Mouse (Mus musculus) lung, embryonic 15.5 days (tissue): Measurements from ENCODE around the gene Arid1b. TPM values are rescaled to one million over a fixed set of nuclear protein-coding genes. Genes with fewer than 3 reads are reported as not detected.
A peak's percentile ranks its signal among the peaks of the same experiment; 100 is the strongest.

Source experiments
- ATAC-seq: fragments of 200-750 bp; cut with Nextera tagmentation; 2 replicates; pipeline ENCODE4 v1.8.0; 2017; ENCODE audit warnings: moderate number of reproducible peaks, borderline replicate concordance; ENCODE audit not compliant: low FRiP score, low TSS enrichment; ENCODE audit errors: extremely low read depth
- H3K27ac ChIP-seq: fragments of 300-500 bp; sonication (generic); 2 replicates; pipeline ENCODE4 v1.5.1; 2015; ENCODE audit warnings: moderate library complexity, mild to moderate bottlenecking, inconsistent platforms
- H3K27me3 ChIP-seq: fragments of 300-500 bp; sonication (generic); 2 replicates; pipeline ENCODE4 v1.6.1; 2015; ENCODE audit warnings: inconsistent platforms
- H3K36me3 ChIP-seq: fragments of 300-500 bp; sonication (generic); 2 replicates; pipeline ENCODE4 v1.6.1; 2015; ENCODE audit warnings: inconsistent platforms
- H3K4me1 ChIP-seq: fragments of 300-500 bp; sonication (generic); 2 replicates; pipeline ENCODE4 v1.6.1; 2015; ENCODE audit warnings: inconsistent platforms
- H3K4me2 ChIP-seq: fragments of 300-500 bp; sonication (generic); 2 replicates; pipeline ENCODE4 v1.6.1; 2015; ENCODE audit warnings: inconsistent platforms, mild to moderate bottlenecking, moderate library complexity
- H3K4me3 ChIP-seq: fragments of 300-500 bp; sonication (generic); 2 replicates; pipeline ENCODE4 v1.5.1; 2015; ENCODE audit warnings: mild to moderate bottlenecking, inconsistent platforms
- H3K9ac ChIP-seq: fragments of 300-500 bp; sonication (generic); 2 replicates; pipeline ENCODE4 v1.6.1; 2015; ENCODE audit warnings: inconsistent platforms
- H3K9me3 ChIP-seq: fragments of 300-500 bp; sonication (generic); 2 replicates; pipeline ENCODE4 v1.6.1; 2016; ENCODE audit warnings: inconsistent platforms
- WGBS: fragments of 180-500 bp; shearing (Covaris S2); methylation state at CpG from one replicate; pipeline ENCODE4 v1.1.7; 2015; 5-methylcytosine and 5-hydroxymethylcytosine counted together
- polyA plus RNA-seq: library from polyadenylated mRNA; unstranded; fragments of >200 nt; fragmentation: Nextera tagmentation; extraction: Ambion mirVana; gene quantifications from 2 replicates; pipeline ENCODE4 v1.2.1, GENCODE M21; 2015

Gene Arid1b
- polyA plus RNA-seq, 1 experiment from 2014 or later: 10.5 TPM

DNA sequence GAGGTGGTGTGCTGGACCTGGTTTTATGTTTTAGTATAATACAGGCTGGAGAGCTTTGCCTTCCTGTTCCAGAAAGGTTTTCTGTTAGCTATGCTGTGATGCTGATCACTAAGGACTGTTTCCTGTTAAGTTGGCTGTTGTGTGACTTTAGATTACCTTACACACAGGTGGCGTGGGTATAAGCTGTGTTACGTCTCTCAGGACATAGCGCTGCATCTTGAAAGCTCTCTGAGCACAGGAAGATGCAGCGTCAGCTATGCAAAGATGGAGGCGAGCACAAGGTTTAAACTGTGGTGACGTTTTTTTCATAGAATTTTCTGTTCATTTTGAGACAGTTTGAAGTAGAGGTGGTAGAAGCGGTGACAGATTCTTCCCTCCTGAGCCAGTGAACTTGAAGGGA, 174.5 kb downstream of the Arid1b start:
- H3K27me3 ChIP-seq: no peaks in the 10 kb centered on the region
- H3K36me3 ChIP-seq: no peaks in the 10 kb centered on the region
- no peak overlapping the region for H3K4me2 ChIP-seq
- H3K27ac ChIP-seq: no peak overlapping the region
- H3K9ac ChIP-seq: no peak overlapping the region
- no peaks in the 10 kb centered on the region for H3K9me3 ChIP-seq
- peaks cover 11% of the 10 kb centered on the region for H3K4me1 ChIP-seq
- ATAC-seq: no peak
- WGBS: 86% methylated on average over 7 of the region's 7 CpGs
- no peak overlapping the region for H3K4me3 ChIP-seq

DNA sequence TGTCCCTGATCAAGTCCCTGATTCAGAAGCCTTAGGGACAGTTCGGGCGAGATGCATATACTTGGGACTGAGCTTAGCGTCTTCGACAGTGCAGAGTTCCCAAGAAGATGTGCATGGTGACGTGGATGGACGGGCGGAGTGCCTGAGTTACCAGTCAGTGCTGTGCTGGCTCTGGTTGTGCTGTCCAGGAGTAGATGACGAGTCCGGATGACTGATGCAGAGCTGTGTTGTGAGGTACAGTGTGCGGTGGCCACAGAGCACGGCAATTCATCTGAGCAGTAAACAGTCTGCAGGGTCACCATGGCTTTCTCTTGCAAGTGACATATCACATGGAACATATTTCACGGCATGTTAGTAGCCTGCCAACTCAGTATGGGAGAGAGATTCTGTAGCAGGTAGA, 176.2 kb downstream of the Arid1b start:
- no peaks in the 10 kb centered on the region for H3K9me3 ChIP-seq
- H3K36me3 ChIP-seq: no peaks in the 10 kb centered on the region
- H3K4me1 ChIP-seq: 0 out of 2 replicates have a peak, but pooled peaks cover 9% of the 10 kb centered on the region
- ATAC-seq: no peak
- no peak overlapping the region for H3K4me2 ChIP-seq
- no peak overlapping the region for H3K4me3 ChIP-seq
- H3K9ac ChIP-seq: no peak overlapping the region
- no peaks in the 10 kb centered on the region for H3K27me3 ChIP-seq
- 87% methylated on average over 12 of the region's 12 CpGs for WGBS
- no peak overlapping the region for H3K27ac ChIP-seq

DNA sequence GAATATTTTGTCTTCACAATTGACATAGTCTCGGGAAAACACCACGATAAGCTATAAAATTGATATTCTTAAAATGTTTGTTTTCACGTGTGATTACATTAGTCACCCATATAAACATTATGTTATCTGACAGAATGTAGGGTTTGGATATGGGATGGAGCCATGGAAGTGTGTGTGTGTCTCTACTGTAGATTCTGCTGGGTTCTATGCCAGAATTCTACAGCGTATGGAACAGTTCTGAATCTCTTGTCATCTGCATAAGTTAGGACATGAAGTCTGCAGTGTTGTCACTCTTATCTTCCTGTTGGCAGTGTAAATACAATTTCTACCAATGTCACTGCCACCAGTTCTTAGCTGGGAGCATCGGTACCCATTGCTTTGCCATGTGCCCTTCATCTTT, 177.3 kb downstream of the Arid1b start:
- WGBS: 70% methylated on average over 5 of the region's 5 CpGs
- ATAC-seq: no peak
- H3K36me3 ChIP-seq: no peaks in the 10 kb centered on the region
- no peaks in the 10 kb centered on the region for H3K27me3 ChIP-seq
- no peak overlapping the region for H3K4me3 ChIP-seq
- H3K4me2 ChIP-seq: no peak overlapping the region
- 0 out of 2 replicates have a peak, but pooled peaks cover 12% of the 10 kb centered on the region for H3K4me1 ChIP-seq
- H3K9ac ChIP-seq: no peak overlapping the region
- H3K9me3 ChIP-seq: no peaks in the 10 kb centered on the region
- H3K27ac ChIP-seq: no peak overlapping the region

DNA sequence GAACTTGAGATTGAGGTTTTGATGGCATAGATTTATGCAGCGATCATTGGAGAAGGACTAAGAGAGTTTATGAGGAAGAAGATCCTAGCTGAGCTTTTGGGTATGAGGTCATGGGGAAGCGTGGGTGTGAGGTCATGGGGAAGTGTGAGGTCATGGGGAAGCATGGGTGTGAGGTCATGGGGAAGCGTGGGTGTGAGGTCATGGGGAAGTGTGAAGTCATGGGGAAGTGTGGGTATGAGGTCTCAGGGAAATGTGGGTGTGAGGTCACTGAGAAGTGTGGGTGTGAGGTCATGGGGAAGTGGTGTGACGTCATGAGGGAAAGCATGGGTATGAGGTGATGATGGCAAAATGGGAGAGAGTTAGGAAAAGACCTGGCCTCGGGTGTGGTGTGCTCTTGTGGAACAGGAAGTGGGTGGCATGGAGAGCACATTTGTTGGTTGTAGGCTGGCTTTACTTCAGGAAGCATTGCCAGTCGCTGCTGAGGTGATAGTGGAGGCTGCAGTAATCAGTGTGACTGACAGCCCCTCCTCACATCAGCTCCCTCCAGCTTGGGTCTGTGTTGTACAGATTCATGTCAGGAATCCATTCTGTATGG, 180.4 kb downstream of the Arid1b start:
- no peaks in the 10 kb centered on the region for H3K36me3 ChIP-seq
- no peak for ATAC-seq
- H3K9ac ChIP-seq: no peak overlapping the region
- 69% methylated on average over 6 of the region's 6 CpGs for WGBS
- H3K4me1 ChIP-seq: peaks cover 15% of the 10 kb centered on the region
- no peak overlapping the region for H3K4me2 ChIP-seq
- no peaks in the 10 kb centered on the region for H3K9me3 ChIP-seq
- no peaks in the 10 kb centered on the region for H3K27me3 ChIP-seq
- H3K4me3 ChIP-seq: no peak overlapping the region
- H3K27ac ChIP-seq: no peak overlapping the region

DNA sequence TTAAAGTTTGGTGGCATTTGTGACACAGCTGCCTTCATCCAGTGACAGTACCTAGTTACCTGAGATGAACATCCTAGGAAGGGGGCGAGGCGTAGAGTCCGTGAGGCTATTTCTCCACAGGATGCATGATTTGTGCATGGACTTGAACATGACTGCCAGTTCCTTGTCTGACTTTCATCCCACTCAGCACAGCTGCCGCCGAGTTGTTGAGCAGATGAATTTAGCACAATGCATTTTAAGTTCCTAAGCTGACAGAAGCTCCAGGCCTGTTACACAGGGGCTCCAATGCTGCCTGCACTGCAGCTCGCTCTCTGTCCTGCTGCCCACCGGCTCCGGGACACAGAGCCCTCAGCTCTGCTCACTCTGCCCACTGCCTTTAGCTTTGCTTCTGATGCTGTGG, 181.4 kb downstream of the Arid1b start:
- no peak for ATAC-seq
- WGBS: 79% methylated on average over 8 of the region's 8 CpGs
- Histone ChIP-seq H3K36me3 (no peaks in the 10 kb centered on the region), H3K9ac (no peak overlapping the region), H3K27ac (no peak overlapping the region), H3K4me2 (no peak overlapping the region), H3K9me3 (no peaks in the 10 kb centered on the region), H3K27me3 (no peaks in the 10 kb centered on the region), H3K4me1 (peaks cover 17% of the 10 kb centered on the region), H3K4me3 (no peak overlapping the region)

DNA sequence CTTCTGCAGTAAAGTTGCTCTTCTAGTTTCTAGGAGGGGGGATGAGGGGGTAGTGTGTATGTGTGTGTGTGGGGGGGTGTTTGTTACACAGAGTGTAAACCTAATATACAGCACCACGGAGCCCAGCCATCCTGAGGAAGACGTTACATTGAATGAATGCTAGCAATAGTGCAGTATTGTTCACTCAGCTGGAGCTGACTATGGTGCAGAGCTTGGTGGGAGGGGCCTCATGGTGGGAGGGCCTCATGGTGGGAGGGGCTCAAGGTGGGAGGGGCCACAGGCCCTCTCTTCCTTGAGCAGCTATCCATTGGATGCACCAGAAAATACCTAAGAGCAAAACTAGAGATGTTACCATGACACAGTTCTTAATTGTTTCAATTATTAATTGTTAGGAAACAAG, 182.2 kb downstream of the Arid1b start:
- peak; percentile 34; the same call in 1 of the 2 replicates for ATAC-seq
- Histone ChIP-seq H3K27ac (no peak overlapping the region), H3K9me3 (no peaks in the 10 kb centered on the region), H3K27me3 (no peaks in the 10 kb centered on the region), H3K9ac (no peak overlapping the region), H3K36me3 (no peaks in the 10 kb centered on the region), H3K4me2 (no peak overlapping the region), H3K4me1 (peaks cover 22% of the 10 kb centered on the region), H3K4me3 (no peak overlapping the region)
- whole genome bisulfite sequencing: 79% methylated on average over 2 of the region's 2 CpGs

DNA sequence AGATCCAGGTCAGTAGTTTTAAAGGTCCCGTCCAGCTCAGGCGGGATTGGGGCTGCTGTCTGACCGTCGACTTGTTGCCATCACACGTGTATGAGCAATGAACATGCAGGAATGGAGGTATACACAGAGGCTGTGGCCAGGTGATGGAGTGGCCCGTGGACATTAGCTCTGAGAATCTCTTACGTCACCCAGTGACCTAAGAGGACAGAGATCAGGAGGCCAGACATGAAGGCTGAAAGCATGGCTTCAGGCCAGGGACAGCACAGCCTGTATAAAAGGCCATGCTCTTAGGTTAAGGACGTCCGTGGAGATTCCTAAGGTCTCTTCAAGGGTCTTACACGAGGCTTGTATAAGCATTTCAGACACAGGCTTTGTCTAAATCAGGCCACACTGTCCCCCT, 184.4 kb downstream of the Arid1b start:
- H3K9me3 ChIP-seq: no peaks in the 10 kb centered on the region
- peaks cover 30% of the 10 kb centered on the region for H3K4me1 ChIP-seq
- H3K4me2 ChIP-seq: no peak overlapping the region
- no peaks in the 10 kb centered on the region for H3K36me3 ChIP-seq
- WGBS: 78% methylated on average over 10 of the region's 10 CpGs
- no peaks in the 10 kb centered on the region for H3K27me3 ChIP-seq
- no peak overlapping the region for H3K4me3 ChIP-seq
- no peak for ATAC-seq
- H3K9ac ChIP-seq: no peak overlapping the region
- H3K27ac ChIP-seq: no peak overlapping the region

DNA sequence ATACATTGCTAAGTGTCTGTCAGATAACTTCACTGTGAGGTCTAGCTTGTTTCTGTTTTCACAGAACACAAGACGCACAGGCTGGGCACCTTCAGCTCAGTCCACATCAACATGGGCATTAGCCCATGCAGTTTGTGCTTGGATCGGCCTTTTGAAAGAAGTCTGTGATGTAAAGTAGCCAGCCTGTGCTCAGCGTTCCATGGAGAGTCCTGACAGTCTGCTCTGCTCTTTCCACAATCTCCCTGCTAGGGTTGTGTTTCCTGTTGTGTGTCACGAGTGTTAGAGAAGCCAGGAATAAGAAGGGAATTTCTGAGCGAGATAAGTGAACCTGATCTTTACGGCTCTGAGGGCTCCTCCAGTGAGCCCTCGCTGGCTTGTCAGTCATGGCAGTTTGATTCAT, 184.9 kb downstream of the Arid1b start:
- Histone ChIP-seq H3K4me1 (peaks cover 27% of the 10 kb centered on the region), H3K4me3 (no peak overlapping the region), H3K9ac (no peak overlapping the region), H3K36me3 (no peaks in the 10 kb centered on the region), H3K9me3 (no peaks in the 10 kb centered on the region), H3K27me3 (no peaks in the 10 kb centered on the region), H3K4me2 (no peak overlapping the region), H3K27ac (no peak overlapping the region)
- WGBS: 48% methylated on average over 7 of the region's 7 CpGs
- no peak for ATAC-seq

DNA sequence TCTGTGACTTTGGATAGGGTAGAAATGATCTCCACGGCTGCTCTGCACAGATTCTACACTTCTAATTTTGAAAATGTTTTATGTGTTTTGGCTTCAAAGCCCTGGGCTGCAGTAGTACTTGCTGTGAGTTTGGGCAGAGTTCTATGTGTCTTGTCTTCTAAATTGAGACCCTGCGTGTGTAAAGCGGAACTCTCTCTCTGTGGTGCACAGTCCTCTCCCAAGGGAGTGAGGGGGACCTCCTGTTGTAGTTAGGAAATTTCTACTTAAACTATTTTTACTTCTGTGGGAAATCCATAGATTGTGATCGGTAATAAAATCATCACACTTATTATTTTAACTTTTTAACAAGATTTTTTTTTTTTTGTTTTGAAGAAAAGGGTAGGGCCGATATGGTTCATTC, 185.3 kb downstream of the Arid1b start:
- Histone ChIP-seq H3K4me2 (no peak overlapping the region), H3K9ac (no peak overlapping the region), H3K9me3 (no peaks in the 10 kb centered on the region), H3K36me3 (no peaks in the 10 kb centered on the region), H3K4me1 (peaks cover 27% of the 10 kb centered on the region), H3K27ac (no peak overlapping the region), H3K27me3 (no peaks in the 10 kb centered on the region), H3K4me3 (no peak overlapping the region)
- no peak for ATAC-seq
- WGBS: 65% methylated on average over 5 of the region's 5 CpGs

DNA sequence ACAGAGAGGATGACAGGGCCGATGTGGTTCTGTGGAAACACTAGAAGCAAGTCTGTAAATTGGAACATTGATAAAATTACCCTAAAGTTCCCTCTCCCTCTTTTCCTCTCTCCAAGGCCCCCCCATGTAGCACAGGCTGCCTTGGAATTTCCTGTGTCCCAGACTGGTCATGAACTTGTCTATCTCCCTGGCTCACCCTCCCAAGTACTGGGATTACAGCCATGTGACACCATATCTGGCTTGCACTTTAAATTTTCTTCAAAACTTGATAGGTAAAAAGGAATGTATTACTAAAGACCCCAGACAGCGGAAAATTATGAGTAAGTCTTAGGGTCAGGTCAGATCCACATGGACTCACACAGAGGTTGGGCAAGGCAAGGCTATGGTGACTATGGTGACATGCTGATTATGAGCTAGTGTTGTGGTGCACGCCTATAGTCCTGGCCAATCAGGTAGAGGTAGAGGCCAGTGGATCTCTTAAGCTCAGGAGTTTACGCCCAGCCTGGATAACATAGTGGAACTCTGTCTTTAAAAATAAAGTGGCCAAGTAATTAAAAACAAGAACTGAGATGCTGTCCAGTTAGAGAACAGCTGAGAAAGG, 185.9 kb downstream of the Arid1b start:
- Histone ChIP-seq H3K4me1 (peaks cover 27% of the 10 kb centered on the region), H3K36me3 (no peaks in the 10 kb centered on the region), H3K27me3 (no peaks in the 10 kb centered on the region), H3K4me3 (no peak overlapping the region), H3K4me2 (no peak overlapping the region), H3K9ac (no peak overlapping the region), H3K9me3 (no peaks in the 10 kb centered on the region), H3K27ac (no peak overlapping the region)
- ATAC-seq: no peak
- WGBS: 83% methylated on average over 4 of the region's 4 CpGs

DNA sequence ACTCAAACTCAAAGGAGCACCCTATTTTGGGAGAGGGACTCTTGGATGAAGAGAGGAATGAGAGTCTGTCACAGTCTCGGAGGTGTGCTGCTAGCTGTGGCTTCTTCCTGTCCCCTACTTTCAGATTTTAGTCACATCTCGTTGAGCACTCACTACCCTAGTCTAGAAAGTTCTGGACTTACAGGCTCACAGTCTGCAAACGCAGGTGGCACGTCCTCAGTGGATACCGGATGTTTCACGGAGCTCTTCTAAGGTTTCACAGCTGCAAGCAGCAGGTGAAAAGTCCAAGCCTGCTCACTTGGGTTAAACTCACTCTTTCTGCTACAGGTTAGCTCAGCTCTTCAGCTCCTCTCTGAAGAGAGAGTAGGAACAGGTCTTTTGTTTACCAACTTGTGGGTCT, 186.8 kb downstream of the Arid1b start:
- H3K9ac ChIP-seq: no peak overlapping the region
- no peak overlapping the region for H3K4me2 ChIP-seq
- WGBS: 73% methylated on average over 6 of the region's 6 CpGs
- no peak overlapping the region for H3K27ac ChIP-seq
- no peaks in the 10 kb centered on the region for H3K36me3 ChIP-seq
- peaks cover 27% of the 10 kb centered on the region for H3K4me1 ChIP-seq
- H3K9me3 ChIP-seq: no peaks in the 10 kb centered on the region
- no peaks in the 10 kb centered on the region for H3K27me3 ChIP-seq
- ATAC-seq: no peak
- H3K4me3 ChIP-seq: no peak overlapping the region

DNA sequence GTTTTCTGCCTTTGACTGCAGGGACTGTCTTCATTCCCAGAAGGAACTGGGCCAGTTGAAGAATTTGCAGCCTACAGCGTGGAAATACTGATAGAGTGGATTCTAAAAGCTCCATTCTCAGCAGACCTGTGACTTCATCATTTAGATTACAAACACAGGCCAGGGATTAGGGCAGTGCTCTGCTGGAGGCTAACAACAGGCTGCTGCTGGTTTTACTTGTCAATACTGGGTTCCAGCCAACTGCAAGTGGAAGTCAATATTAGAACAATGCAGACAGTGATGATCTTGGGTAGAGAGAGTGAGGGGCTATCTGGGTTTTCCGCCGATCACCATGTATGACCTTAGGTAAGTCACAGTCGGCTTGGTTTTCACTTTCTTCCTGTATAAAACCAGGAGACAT, 188.4 kb downstream of the Arid1b start:
- H3K27me3 ChIP-seq: no peaks in the 10 kb centered on the region
- H3K4me3 ChIP-seq: no peak overlapping the region
- H3K9ac ChIP-seq: no peak overlapping the region
- WGBS: 74% methylated on average over 4 of the region's 4 CpGs
- peaks cover 20% of the 10 kb centered on the region for H3K4me1 ChIP-seq
- no peak for ATAC-seq
- H3K27ac ChIP-seq: no peak overlapping the region
- H3K4me2 ChIP-seq: no peak overlapping the region
- H3K9me3 ChIP-seq: no peaks in the 10 kb centered on the region
- no peaks in the 10 kb centered on the region for H3K36me3 ChIP-seq

DNA sequence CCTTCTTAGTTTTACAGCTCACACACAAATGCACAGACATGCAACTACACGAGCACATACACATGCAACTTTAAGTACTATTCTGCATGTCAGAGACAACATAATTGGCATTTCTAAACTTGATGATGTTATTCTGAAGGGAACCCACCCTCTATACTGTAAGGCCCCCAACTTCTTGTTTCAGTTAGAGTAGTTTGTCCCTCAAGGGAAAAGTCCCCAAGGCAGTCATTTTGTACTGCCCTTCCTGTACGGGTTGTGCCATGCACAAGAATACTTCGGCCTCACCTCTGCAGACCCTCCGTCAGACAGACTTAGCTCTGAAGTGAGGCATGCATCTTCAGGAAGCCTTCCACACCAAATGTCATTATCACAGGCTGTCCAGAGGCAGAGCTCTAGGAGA, 191.4 kb downstream of the Arid1b start:
- H3K9ac ChIP-seq: no peak overlapping the region

More for the DNA sequence above, 191.4 kb downstream of the Arid1b start:
- no peak for ATAC-seq
- Histone ChIP-seq H3K4me2 (no peak overlapping the region), H3K36me3 (no peaks in the 10 kb centered on the region), H3K9me3 (no peaks in the 10 kb centered on the region), H3K4me3 (no peak overlapping the region), H3K4me1 (peaks cover 13% of the 10 kb centered on the region), H3K27me3 (no peaks in the 10 kb centered on the region), H3K27ac (no peak overlapping the region)
- WGBS: 78% methylated on average over 4 of the region's 4 CpGs
